Mouse (Mus musculus) hindbrain, embryonic 10.5 days (tissue): ENCODE data around the gene Ext2. TPM values are rescaled to one million over a fixed set of nuclear protein-coding genes. Genes with fewer than 3 reads are reported as not detected.
A peak's percentile ranks its signal among the peaks of the same experiment; 100 is the strongest.

Experiments used
- DNase-seq: peaks from one replicate; pipeline ENCODE4 v3.0.0-alpha.2; 2017; ENCODE audit warnings: low spot score
- H3K27ac ChIP-seq: fragments of 300-500 bp; sonication (generic); 2 replicates; pipeline ENCODE4 v1.5.1; 2016; ENCODE audit warnings: mild to moderate bottlenecking, moderate library complexity
- H3K27me3 ChIP-seq: fragments of 300-500 bp; sonication (generic); 2 replicates; pipeline ENCODE4 v1.6.1; 2016; ENCODE audit warnings: mild to moderate bottlenecking; ENCODE audit not compliant: poor library complexity, insufficient read depth, severe bottlenecking
- H3K36me3 ChIP-seq: fragments of 300-500 bp; sonication (generic); 2 replicates; pipeline ENCODE4 v1.6.1; 2016; ENCODE audit warnings: mild to moderate bottlenecking, moderate library complexity
- H3K4me1 ChIP-seq: fragments of 300-500 bp; sonication (generic); replicated peaks from 2 replicates; pipeline ENCODE4 v1.6.1; 2016; ENCODE audit warnings: mild to moderate bottlenecking
- H3K4me3 ChIP-seq: fragments of 300-500 bp; sonication (generic); 2 replicates; pipeline ENCODE4 v1.5.1; 2016; ENCODE audit warnings: mild to moderate bottlenecking, moderate library complexity
- H3K9me3 ChIP-seq: fragments of 300-500 bp; sonication (generic); 2 replicates; pipeline ENCODE4 v1.6.1; 2016; ENCODE audit warnings: mild to moderate bottlenecking, moderate library complexity
- WGBS: fragments of 180-500 bp; shearing (Covaris S2); methylation state at CpG from one replicate; pipeline ENCODE4 v1.1.7; 2016; 5-methylcytosine and 5-hydroxymethylcytosine counted together
- polyA plus RNA-seq: library from polyadenylated mRNA; unstranded; fragments of >200 nt; fragmentation: Nextera tagmentation; extraction: Ambion mirVana; gene quantifications from 2 replicates; pipeline ENCODE4 v1.2.1, GENCODE M21; 2016

Gene Ext2
- 69.5 and 77.1 TPM in 2 replicates for polyA plus RNA-seq

DNA sequence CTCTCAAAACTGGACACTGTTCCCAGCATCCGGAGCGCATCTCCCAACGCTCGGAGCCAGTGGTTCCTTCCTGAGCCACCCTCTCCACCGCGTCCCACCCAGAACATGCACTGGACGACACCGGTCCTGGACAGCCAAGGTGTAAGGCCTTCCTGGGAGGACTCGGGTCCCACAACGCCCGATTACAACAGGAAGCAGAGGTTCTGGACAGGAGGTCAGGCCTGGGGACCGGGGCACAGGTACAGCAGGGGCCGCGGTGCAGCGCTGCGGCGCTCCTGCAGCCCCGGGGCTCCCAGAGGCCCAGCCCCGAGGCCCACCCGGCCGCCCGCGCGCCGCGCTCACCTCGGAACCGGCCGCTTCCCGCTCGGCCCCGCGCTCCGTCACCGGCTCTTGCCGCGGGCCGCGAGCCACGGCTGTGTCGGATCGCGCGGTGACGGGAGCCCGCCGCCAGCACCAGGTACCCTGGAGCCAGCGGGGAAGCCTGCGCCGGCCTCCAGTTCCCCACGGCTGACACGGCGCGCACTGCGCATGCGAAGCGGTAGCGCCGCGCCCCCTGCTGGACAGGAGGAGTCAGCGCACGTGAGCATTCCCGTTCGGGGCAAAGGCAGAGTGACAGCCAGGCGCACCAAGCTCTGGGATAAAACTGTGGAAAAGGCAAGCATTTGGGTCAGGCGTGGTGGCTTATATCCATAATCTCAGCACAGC, at the start of gene Ext2:
TSS of gene Ext2 (minus strand) at position 524 of the 705 bp plus-strand sequence.
- H3K27ac ChIP-seq, result peak within 1 kb of the TSS; percentile 92
- H3K36me3 ChIP-seq, result peaks cover 8% of the 10 kb centered on the region
- peak within 1 kb of the TSS; percentile 91 for H3K4me3 ChIP-seq
- no peaks in the 10 kb centered on the region for H3K27me3 ChIP-seq
- peak; percentile 89 for DNase-seq
- no peaks in the 10 kb centered on the region for H3K9me3 ChIP-seq
- under 1% methylated on average over 66 of the region's 66 CpGs for WGBS
- H3K4me1 ChIP-seq, result peaks cover 23% of the 10 kb centered on the region

DNA sequence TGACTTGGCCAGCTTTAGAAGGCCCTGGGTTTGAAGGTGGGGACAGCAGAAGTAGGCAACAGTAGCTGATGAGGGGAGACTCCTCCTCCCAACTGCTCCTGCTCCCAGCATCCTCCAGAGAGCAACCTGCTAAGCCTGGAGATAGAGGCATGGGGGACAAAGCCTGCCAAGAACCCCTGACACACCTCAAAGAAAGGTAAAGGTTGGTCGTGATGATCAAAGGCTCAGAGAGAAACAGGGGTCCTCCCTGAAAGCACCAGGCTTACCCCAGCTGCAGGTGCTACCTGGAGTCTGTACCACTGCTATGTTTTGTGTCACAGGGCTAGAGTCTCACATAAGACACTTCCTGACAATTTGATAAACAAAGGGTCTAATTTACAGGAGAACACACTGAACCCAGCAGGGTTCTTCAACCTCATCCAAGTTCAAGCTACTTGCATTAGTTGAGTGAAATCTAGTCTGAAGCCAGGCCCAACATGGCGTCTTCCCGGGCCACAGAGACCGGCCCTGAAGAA, 49.1 kb upstream of the Ext2 start:
- no peak overlapping the region for H3K4me3 ChIP-seq
- no peak for DNase-seq
- H3K36me3 ChIP-seq, result no peaks in the 10 kb centered on the region
- no peaks in the 10 kb centered on the region for H3K27me3 ChIP-seq
- 87% methylated on average over 4 of the region's 4 CpGs for WGBS
- H3K4me1 ChIP-seq, result peaks cover 21% of the 10 kb centered on the region
- H3K9me3 ChIP-seq, result no peaks in the 10 kb centered on the region
- H3K27ac ChIP-seq, result peak overlapping the region; percentile 37; the same call in 1 of the 2 replicates

GRCm38 (mm10) chr2:93870842-93871241, 48.5 kb upstream of the Ext2 start:
- H3K4me1 ChIP-seq, result peaks cover 21% of the 10 kb centered on the region
- peak; percentile 77 for DNase-seq
- WGBS, result 45% methylated on average over 4 of the region's 4 CpGs
- no peaks in the 10 kb centered on the region for H3K36me3 ChIP-seq
- no peaks in the 10 kb centered on the region for H3K27me3 ChIP-seq
- no peaks in the 10 kb centered on the region for H3K9me3 ChIP-seq
- H3K4me3 ChIP-seq, result no peak overlapping the region
- peak overlapping the region; percentile 37; the same call in 1 of the 2 replicates for H3K27ac ChIP-seq

DNA sequence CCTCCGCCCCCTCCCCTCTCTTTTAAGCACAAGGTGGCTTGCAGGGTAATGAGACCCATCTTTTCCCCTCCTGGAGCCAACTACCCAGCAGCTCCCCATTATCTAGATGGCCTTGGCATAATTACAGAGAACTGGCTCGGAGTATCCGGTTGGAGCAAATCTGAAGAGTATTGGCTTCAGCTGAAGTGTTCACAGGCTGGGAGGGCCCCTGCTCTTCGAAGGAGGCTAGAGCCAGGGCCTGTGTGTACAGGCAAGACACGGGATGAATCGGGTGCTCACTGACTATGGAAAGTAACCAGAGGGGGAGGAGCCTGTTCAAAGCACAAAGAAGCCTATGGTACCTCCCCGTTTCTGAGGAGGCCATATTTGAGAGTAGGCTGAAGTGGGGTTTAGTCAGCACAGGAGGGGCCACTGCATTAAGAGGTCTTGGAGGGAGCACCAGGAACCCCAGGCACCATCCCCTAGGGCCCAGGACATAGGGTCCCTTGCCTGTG, 46.8 kb upstream of the Ext2 start, which contains the start of gene Accsl:
TSS of gene Accsl (minus strand) at position 51 of the 494 bp plus-strand sequence.
- H3K27ac ChIP-seq, result no peak within 1 kb of the TSS
- 78% methylated on average over 7 of the region's 7 CpGs for WGBS
- H3K36me3 ChIP-seq, result no peaks in the 10 kb centered on the region
- H3K27me3 ChIP-seq, result no peaks in the 10 kb centered on the region
- no peak for DNase-seq
- peaks cover 16% of the 10 kb centered on the region for H3K4me1 ChIP-seq
- H3K9me3 ChIP-seq, result no peaks in the 10 kb centered on the region
- H3K4me3 ChIP-seq, result no peak within 1 kb of the TSS

DNA sequence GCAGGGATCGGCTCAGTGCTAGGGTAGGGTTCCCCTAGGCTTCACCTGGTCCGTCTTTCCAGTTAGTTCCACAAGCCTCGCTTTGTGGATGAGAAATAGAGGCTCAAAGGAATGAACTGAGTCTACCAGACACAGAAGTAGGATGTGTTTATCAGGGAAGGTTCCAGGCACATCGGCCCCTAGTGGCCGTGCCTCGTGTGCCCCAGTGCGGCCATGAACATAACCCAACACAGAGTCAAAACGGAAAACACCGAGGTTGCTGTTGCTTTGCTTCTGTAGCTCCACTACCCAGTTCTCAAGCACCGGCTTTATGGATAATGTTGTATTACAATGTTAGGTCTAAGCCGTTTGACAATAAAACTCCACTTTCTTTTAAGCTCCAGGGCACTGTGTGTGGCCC, 46.2 kb upstream of the Ext2 start:
- WGBS, result 85% methylated on average over 11 of the region's 11 CpGs
- no peaks in the 10 kb centered on the region for H3K27me3 ChIP-seq
- no peaks in the 10 kb centered on the region for H3K36me3 ChIP-seq
- H3K9me3 ChIP-seq, result no peaks in the 10 kb centered on the region
- H3K4me1 ChIP-seq, result peaks cover 10% of the 10 kb centered on the region
- no peak overlapping the region for H3K27ac ChIP-seq
- H3K4me3 ChIP-seq, result no peak overlapping the region
- DNase-seq, result no peak

GRCm38 (mm10) chr2:93863229-93863628, 40.9 kb upstream of the Ext2 start:
- WGBS, result 74% methylated on average over 4 of the region's 4 CpGs
- Histone ChIP-seq H3K27ac (no peak overlapping the region), H3K9me3 (no peaks in the 10 kb centered on the region), H3K36me3 (no peaks in the 10 kb centered on the region), H3K4me3 (no peak overlapping the region), H3K27me3 (no peaks in the 10 kb centered on the region), H3K4me1 (no peaks in the 10 kb centered on the region)
- DNase-seq, result no peak

DNA sequence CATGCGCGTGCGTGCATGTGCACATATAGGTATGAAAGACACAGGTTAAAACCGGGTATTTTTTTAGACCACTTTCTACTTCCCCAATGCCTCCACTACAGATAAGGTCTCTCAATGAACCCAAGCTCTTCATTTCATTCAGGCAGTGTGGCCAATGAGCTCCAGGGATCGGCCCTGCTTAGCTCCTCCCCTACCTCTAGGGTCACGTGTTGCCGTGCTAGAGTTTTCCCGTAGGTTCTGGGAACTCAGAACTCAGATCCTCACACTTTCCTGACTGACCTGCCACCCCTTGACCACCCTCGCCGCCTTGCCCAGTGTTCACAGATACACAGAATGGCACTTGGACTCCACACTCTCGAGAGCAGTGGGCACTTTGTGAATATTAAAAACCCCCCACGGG, 36.5 kb upstream of the Ext2 start:
- no peaks in the 10 kb centered on the region for H3K9me3 ChIP-seq
- H3K27ac ChIP-seq, result no peak overlapping the region
- H3K36me3 ChIP-seq, result no peaks in the 10 kb centered on the region
- 72% methylated on average over 12 of the region's 12 CpGs for WGBS
- no peaks in the 10 kb centered on the region for H3K4me1 ChIP-seq
- no peak overlapping the region for H3K4me3 ChIP-seq
- DNase-seq, result no peak
- H3K27me3 ChIP-seq, result no peaks in the 10 kb centered on the region

DNA sequence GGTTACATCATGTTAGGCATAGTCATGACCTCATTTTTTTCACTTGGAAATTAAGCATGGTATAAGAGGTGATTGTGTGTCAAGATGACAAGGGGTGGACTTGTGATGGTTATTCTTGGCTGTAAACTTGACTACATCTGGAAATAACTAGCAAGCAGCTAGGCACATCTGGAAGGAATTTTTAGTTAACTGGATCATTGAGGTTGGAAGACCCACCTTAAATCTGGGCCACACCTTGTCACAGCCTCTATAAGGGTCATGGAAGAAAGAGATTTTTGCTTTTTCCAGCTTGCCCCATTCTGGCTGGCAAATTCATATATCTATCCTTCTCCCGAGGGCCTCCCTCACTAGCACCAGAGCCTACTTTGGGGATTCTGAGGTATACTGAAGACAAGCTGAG, 28.9 kb upstream of the Ext2 start:
- H3K36me3 ChIP-seq, result peaks cover 17% of the 10 kb centered on the region
- no peaks in the 10 kb centered on the region for H3K9me3 ChIP-seq
- no peak overlapping the region for H3K4me3 ChIP-seq
- peaks cover 21% of the 10 kb centered on the region for H3K4me1 ChIP-seq
- WGBS, result 90% methylated on average over 1 of the region's 1 CpGs
- DNase-seq, result no peak
- H3K27me3 ChIP-seq, result peaks cover 7% of the 10 kb centered on the region; the same call in 1 of the 2 replicates
- no peak overlapping the region for H3K27ac ChIP-seq

GRCm38 (mm10) chr2:93850317-93850944, 28.1 kb upstream of the Ext2 start:
- Histone ChIP-seq H3K9me3 (no peaks in the 10 kb centered on the region), H3K36me3 (peaks cover 26% of the 10 kb centered on the region), H3K27ac (no peak overlapping the region), H3K27me3 (peaks cover 7% of the 10 kb centered on the region; the same call in 1 of the 2 replicates), H3K4me1 (peaks cover 24% of the 10 kb centered on the region), H3K4me3 (peak overlapping the region; percentile 74)
- 52% methylated on average over 13 of the region's 13 CpGs for WGBS
- no peak for DNase-seq

DNA sequence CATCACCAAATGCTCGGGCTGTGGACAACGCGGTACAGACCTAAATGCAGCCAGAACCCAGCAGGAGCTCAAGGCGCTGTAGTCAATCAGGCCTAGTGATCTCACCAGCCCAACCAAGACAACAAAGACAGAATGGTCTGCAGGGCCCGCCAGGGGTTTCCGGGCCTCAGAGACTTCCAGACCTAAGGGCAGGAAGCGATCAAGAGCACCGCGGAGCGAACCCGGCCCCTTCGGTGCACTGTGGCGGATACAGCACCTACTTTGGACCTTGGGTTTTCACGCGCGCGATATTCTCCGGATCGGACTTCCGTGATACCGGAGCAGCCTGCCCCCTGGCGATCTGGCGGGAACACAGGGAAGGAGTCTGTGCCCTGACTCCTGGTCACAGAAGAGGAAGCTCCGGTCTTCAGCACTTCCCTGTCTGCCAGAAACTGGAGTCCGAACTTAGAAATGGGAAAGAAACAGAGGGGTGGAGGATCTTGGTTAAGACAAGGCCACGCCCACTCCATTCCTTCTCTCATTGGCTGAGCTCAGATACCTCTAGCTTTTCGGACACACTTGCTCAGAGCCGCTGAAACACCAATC, 27.2 kb upstream of the Ext2 start, which contains the start of gene Accs:
TSS of gene Accs (minus strand) at position 439 of the 585 bp plus-strand sequence.
- DNase-seq, result peak; percentile 84
- under 1% methylated on average over 28 of the region's 28 CpGs for WGBS
- Histone ChIP-seq H3K4me3 (peak within 1 kb of the TSS; percentile 74), H3K27me3 (peaks cover 7% of the 10 kb centered on the region; the same call in 1 of the 2 replicates), H3K36me3 (peaks cover 34% of the 10 kb centered on the region), H3K27ac (peak within 1 kb of the TSS; percentile 95), H3K9me3 (no peaks in the 10 kb centered on the region), H3K4me1 (peaks cover 24% of the 10 kb centered on the region)

- no peak for DNase-seq
- H3K4me1 ChIP-seq, result 0 out of 2 replicates have a peak, but pooled peaks cover 4% of the 10 kb centered on the region
- no peak overlapping the region for H3K4me3 ChIP-seq
- 93% methylated on average over 3 of the region's 3 CpGs for WGBS
- peaks cover 3% of the 10 kb centered on the region; the same call in 1 of the 2 replicates for H3K9me3 ChIP-seq
- H3K27ac ChIP-seq, result no peak overlapping the region
- peaks cover 100% of the 10 kb centered on the region for H3K36me3 ChIP-seq
- no peaks in the 10 kb centered on the region for H3K27me3 ChIP-seq
These were observed 19.0 kb upstream of the Ext2 start for GRCm38 (mm10) chr2:93841349-93841748.

- H3K36me3 ChIP-seq, result peaks cover 100% of the 10 kb centered on the region
- 85% methylated on average over 6 of the region's 6 CpGs for WGBS
These were observed 17.7 kb upstream of the Ext2 start for GRCm38 (mm10) chr2:93840109-93840508.

More at GRCm38 (mm10) chr2:93840109-93840508, 17.7 kb upstream of the Ext2 start:
- Histone ChIP-seq H3K27me3 (no peaks in the 10 kb centered on the region), H3K9me3 (peaks cover 3% of the 10 kb centered on the region; the same call in 1 of the 2 replicates), H3K4me3 (no peak overlapping the region), H3K27ac (no peak overlapping the region), H3K4me1 (no peaks in the 10 kb centered on the region)
- no peak for DNase-seq
